Mouse (Mus musculus) spleen, postnatal 36 days (tissue): ENCODE data around the gene Mras.
A peak's percentile ranks its signal among the peaks of the same experiment; 100 is the strongest.

Experiments used
- DNase-seq, 2 experiments: peaks; one replicate each; pipeline ENCODE4 v3.0.0; 2022; ENCODE audit warnings: low spot score in 2 of 2, mixed read lengths in 1 of 2

Mras gene

DNA sequence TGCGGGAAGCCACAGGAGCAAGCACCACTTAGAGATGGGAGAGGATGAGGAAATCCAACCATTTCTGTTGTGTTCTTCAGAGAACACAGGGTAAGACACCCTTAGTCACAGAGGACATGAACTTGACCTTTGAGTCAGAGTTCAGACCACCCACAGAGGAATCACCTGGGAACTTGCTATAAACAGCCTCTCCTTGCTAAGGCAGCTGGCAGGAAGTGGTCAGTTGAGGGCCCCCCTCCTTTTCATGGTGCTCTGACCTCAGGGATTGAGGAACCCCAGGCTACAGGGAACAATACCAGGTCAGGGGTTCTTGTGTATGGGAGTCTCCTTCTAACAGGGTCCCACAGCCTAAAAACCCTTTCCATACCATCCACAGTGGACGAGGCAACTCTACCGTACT, 20.4 kb downstream of the Mras start:
- no peak for DNase-seq

DNA sequence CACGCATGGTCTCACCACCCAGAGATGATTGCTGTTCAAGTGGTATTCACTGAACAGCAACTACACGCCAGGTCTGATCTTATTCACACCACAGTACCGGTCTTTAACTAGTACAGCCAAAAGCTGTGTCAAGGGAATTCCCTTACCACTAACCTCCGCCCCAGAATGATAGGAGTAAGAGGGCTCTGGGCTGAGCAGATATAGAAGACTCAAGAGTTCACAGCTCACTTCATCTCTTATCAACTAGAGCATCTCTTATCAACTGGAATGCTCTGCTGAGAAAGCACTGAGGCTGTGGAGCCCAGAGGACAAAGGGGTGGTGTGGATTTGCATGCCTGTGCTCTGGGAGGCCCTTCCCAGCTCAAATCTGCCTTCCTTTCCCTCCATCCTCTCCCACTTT, 25.4 kb downstream of the Mras start:
- no peak for DNase-seq

DNA sequence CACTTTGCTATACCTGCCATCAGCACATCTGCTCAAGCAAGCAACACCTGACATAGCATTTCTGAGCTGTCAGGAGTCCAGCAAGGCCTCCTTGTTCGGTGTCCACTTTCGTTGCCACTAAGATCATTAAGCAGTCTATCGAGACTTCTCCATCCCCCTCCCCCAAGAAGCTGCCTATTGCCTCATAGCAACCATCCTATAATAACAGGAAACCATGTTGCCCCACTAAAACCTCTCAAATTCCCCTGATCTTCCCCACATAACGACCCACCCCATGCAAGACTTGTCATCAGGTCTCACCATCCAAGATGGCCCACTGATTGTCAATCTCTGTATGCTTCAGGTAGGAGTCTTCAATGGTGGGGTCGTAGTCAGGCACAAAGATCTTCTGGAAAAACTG, 26.1 kb downstream of the Mras start:
- no peak for DNase-seq

DNA sequence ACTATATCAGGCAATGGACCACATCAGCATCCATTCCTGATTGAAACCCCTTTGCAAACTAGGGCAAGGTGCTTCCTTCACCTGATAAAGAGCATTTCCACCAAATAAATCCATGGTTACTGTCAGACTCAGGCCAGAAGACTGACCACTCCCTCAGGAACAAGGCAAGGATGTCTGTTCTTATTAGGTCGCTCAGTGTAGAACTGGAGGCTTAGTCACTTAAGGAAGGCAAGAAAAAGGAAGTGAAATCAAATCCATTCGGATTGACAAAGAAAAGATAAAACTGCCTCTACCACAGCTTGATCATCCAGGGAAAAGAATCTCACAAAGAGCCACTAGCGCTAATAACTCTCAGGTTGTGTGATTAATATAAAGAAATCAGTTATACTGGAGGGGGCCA, 27.9 kb downstream of the Mras start:
- DNase-seq, result no peak

DNA sequence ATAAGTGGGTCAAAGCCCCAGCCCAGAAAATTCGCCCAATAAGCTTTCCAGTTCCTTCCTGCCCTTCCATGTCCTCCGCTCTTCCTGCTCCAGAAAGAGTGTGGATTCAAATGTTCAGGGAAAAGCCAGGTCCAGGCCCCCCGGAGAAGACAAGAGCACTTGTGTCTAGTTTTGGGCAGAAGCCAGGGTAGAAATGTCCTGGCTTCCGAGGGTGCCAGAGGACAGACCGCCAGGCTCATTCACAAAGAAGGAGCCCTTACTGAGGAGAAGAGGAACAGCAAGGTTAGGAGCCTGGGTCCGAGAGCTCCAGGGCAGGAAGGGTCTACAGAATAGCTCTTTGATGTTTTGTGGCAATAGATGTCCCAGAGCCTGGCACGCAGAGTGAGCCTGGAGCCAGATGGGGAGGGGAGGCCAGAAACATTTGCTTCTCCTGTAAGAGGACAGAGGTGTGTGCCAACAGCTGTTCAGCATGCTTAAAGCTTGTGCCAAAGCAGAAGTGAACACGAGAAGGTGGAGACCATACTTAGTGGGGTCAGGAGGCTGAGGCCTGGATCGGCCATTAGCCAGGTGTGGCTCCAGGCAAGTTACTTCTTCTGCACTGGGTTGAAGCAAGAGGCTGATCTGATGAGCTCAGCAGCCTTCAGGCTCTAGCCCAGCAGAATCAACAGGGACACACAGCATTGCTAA, 35.8 kb downstream of the Mras start:
- no peak for DNase-seq

DNA sequence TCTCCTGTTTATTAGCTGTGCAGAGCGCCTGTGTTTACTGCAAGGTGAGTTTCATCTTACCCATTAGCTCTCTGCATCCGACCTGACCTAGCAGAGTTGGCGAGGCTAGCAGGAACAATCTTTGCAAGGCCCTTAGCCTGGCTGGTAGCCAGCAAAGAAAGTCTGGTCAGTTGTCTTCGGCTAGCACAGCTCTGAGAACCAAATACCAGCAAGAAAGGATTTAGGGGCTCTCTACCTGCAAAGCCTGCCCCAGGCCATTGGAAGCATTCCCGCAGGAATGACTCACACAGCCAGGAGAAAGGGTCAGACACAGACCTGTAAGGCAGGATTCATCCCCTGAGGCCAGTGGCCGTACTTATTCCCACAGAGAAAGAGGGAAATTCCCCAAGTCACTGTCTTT, 36.4 kb downstream of the Mras start:
- DNase-seq, result no peak

DNA sequence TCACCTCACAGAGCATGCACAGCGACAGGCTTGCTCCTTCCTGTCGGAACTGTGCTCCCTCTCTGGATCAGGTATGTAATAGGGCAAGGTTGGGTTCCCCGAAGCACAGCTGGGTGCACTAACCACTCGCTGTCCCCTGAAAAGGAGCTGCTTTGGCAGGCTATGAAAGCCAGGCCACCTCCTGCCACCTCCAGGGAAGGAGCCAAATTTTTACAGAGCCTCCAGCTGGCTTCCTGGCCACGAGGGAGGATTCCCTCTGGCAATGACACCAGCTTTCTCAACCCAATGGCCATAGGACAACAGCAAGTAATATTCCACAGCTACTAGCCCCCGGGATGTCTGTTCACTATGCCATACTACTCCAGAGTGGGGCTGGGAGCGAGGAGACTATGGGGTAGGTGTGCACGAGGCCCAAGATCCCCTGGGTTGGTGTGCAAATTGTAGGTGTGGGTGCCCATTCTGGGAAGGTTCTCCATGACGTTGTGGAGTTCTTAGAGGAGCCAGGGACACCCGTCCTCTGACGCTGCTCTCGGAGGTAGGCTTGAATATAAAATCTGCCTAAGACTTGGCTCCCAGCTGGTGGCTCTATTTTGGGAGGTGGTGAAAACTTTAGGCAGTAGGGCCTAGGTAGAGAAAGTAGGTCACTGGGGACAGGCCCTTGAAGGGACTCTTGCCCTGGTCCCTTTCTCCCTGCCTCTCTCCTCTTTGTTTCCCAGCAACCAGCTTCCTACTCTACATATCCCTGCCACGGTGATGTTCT, 39.9 kb downstream of the Mras start:
- DNase-seq, result no peak

DNA sequence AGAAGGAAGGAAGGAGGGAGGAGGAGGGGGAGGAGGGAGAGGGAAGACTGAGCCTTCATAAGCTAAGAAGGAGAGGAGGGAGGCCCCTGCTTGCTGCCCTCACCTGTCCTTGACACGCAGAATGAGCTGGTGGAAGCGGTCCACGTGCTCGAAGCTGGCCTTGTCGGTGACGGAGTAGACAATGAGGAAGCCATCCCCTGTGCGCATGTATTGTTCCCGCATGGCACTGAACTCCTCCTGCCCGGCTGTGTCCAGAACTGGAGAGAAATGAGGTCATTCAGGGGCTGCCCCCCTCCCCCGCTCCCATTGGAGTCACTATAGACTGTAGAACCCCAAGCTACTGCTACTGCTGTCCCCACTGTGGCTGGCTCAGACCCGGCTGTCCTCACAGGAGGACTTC, 42.8 kb downstream of the Mras start:
- DNase-seq, result no peak

DNA sequence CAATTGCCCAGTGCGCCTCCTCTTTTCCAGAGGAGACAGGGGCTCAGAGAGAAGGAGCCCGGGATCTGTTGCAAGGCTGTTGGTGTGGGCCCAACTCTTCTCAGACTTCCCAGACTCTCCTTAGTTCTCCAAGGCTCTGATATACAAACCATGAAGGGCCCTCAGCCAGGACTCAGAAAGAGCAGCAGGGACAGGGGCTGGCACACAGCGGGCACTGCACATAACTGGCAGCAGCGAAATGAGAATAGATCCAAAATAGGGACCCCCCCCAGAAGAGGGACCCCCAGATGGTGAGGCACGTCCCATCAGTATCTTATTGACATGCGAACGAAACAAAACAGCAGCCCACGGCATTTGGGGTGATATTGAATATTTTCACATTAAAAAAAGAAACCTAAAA, 44.0 kb downstream of the Mras start:
- DNase-seq, result no peak

DNA sequence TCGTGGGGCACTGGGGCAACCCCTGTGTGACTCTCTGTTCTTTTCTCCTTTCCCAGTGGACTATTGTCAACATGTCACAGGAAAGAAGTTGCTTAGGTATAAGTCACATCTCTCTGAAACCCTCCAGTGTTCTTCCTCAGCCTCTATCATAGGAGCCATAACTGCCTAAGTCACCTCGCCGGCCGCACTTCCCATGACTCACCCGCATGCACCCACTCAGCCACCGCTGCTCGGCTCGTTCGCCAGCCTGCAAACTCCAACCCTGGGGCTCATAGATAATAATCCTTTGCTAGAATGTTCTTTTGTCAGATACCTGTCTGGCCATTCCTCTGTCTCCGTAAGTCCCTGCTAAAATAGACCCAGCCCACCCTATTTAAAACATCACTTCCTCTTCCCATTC, 45.6 kb downstream of the Mras start:
- DNase-seq, result no peak

DNA sequence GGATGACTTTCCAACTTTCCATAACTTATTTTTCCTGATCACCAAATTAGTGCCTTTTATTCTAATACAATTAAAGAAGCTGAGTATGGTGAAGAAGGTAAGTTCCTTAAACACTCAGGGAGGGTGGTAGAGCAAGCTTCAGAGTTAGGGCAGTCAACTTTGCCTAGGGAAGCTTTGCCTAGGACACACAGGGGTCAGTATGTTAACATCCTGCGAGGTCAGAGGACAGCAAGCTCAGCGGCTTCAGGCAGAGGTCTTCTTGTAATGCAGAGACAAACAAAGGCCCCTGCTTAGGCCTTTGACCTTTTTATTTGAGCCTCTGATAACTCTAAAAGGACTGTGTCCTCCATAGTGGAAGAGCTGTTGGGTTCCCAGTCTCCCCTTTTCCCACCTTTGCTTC, 46.5 kb downstream of the Mras start:
- DNase-seq, result no peak

DNA sequence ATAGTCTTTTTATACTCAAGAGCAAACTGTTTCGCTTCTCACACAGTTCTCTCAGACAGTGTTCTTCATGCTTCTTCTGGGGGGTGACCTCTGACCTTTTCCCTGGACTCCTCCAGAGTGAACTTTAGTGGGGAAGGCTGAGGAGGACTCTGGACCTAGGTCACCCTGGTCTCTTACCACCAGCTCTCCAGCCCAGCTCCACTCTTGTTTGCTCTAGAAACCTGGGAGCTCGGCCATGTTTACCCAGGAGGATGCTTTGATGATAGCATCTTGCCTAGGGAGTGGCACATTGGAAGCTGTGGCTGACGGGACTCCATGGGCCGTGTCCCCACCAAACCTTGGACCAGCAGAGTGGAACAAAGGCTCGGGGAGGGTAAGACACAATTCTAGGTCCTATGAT, 47.0 kb downstream of the Mras start:
- no peak for DNase-seq

DNA sequence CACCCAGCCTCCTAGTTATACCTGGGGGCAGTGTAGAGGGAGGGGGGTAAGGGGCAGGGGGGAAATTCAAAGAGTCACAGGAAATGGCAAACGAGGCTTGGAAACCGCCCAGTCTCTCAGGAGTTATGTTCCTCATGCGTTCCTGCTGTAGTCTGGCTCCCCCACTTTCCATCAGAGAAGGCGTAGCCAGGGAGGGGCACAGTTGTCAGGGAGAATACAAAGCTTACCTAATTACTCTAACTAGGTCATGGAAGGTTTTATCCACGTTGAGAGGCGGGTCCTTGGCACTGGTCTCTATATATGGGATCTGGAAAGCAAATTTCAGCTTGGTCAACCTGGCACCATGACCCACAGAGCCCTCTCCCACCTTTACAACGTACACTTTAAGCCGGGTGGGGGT, 47.7 kb downstream of the Mras start:
- no peak for DNase-seq

DNA sequence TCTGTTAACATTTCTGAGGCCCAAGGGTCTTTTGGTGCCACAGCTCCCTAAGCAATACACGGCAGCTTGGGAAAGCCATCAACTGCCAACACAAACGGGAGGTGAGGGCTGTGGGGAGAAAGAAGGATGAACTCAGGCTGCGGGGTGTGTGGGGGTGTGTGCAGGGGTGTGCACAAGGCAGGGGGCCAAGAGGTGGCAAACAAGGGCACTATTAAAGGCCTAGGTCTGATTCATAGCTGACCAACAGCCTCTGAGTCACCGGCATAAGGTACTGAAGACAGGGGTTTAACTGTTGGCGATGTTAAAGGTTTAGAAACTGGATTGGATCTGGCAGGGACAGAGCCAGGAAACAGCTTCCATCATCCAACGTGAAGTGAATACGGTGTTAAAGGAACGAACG, 48.3 kb downstream of the Mras start:
- no peak for DNase-seq

DNA sequence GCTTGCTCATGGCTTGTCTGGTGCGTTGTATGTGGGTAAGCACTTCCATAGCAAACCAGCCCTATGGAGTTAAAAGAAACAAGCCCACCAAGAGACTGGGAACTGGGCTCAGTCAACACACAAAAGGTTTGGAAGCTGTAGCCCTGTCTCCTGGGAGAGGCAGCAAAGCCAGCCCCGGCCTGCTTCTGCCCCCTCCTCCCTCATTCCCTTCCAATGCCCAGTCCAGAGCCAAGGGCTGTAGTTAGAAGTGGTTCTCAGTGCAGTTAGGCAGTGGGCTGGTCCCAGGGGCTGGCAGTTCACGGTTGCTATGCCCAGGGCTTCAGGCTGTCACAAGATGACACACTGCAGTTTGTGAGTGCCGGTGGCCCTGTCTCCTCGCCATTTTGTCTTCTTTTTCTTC, 49.1 kb downstream of the Mras start:
- DNase-seq, result no peak

DNA sequence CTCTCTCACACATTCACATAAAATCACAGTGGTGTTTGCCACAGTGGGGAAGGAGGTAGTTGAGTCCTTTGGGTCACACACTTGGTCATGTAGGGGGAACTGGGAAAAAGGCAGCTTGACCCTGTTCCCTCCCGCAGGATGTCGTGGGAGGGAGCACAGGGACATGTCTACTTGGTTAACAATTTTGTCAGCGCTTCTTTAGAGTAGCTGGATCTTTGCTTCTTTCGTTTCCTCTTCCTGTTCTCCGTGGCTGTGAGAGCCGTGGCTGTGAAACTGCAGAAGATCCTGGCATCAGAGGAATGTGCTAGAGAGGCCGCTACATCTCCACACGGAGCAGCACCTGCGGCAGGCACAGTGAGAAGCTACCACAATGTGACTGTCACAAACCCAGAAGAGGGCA, 54.6 kb downstream of the Mras start:
- DNase-seq, result peak; percentile 12

DNA sequence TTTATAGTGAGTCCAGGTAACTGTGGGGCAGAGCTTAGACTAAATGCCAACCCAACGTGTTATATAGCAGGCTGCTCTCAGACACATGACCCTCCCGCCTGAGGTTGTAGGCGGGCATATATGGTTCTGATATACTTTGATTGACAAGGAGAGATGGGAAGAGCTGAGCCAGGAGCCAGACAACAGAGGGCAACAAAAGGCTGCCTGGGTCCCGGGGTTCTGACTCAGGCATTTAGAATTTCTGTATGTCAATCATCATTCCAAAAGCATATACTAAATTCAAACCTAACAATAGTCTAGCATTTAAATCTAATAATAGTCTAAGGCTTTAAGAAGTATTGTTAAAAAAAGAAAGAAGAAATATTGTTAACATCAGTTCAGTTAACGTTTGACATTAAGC, 58.0 kb downstream of the Mras start:
- DNase-seq, result no peak

DNA sequence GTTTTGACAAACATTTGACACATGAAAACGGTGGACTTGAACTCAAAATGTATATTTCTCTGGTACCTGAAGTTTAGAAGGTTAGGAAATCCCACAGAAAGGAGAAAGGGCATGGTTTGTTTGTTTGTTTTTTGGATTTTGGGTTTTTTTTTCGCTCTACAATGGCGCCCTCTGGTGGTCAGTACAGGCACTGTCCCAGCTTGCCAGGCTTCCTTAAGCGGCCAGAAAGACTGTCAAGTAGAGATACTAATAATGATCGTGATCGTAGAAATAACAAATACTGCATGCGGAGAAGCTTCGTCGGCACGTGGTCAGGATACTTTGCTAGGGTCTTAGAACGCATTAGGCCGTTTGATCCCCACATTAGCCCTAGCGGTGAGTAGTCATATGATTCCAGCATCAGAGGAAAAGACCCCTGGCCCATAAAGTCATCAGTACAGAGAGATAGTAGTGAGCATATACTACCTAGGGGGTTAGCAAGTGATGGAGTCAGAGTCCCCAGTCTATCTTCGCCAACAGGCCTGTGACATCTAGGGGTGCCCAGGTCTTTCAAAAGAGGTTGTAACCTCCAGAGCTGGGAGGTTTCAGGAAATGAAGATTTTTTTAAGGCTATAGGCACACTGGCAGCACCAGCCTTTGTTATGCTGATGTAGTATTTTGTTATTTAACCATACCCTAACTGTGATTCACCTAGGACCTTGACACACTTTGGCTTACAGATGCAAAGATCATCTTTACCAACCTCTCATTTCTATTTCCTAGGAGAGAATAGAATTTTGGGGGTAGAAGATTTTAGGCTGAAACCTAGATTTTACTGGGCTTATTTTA, 60.4 kb downstream of the Mras start:
- no peak for DNase-seq

DNA sequence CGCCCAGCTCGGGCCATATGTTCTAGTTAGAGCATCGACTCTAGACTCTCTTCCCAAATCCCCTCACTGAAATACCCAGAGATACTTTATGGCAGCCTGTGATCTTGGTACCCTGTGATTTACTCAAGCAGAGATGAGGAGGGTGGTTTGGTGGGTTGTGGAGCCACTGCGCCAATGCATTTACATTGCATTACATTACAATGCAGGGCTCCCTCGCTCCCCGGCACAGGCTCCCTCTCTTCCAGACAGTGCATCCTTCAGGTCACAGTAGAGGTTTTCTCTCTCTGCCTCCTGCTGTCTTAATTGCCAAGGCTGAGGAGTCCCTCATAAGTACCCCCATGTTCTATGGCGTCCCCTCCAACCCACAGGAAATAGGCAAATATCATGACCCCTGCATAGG, 68.8 kb downstream of the Mras start:
- no peak for DNase-seq

DNA sequence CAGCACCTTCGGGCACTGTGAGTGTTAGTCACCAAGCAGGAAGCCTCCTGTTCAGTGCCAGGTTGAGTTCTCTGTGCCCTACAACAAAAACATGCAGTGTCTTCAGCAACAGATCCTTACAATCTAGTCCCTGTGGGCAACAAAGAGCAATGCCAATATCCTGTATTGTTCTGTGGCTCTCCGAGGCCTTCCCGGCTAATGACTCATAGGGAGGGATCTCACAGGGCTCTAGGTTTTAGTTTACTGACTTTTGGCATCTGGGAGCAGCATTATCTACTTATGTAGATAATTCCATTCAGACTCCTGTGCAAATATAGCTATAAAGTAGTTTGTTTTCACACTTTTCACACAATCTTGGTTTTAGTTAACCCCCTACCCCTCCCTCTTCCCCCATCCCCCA, 71.3 kb downstream of the Mras start:
- DNase-seq, result no peak

DNA sequence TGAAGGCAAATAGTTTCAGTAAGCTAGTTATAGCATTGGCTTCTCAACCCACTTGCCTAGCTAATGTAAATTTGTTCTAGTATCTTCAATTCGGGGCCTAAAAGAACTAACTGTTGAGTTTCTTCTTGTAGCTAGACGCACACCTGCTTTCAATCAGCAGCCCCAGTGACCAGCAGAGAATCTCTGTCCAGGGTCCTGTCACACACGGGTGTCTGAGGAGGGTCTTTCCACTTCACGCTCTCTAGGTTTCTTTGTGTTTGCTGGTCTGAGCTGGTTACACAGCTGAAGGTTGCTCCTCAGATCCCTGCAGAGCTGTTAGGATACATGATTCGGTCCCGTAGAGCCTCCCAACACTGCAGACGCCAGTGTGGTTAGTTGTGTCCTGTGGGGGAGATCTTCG, 74.1 kb downstream of the Mras start:
- DNase-seq, result no peak

DNA sequence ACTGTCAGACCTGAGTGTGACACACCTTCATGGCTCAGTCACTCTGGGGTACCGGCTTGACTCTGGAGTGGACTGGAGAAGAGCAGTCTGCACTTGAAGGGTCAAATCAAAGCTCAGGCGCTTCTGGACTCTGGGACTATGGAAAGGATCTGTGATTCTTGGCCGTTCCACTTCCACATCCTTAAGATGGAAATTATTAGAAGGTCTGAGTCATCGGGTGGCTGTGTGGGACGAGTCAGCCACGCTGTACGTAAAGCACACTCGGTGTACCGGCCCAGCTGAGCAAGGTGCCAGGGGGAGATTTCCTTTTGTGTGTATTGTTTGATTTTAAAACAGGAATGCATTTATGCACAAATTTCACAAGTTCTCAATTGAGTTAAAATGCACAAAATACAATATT, 75.2 kb downstream of the Mras start:
- no peak for DNase-seq

DNA sequence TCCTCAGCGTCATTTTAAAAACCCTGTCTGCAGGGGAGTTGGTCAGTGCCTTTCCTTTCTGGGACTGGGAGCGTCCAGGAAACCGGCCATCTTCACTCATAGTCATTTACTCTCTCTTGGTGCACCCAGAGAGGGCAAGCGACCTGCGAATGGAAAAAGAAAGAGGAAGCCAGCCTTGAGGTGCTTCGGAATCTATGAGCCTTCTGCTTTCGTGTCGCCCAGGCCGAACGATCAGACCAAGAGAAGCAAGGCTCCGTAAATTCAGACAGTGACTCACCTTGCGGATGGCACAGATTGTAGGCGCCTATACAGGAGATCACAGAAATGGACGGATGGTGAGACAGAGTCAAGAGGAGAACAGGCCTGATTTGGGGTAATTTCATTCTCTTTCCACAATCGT, 78.2 kb downstream of the Mras start:
- no peak for DNase-seq
